Mouse (Mus musculus) cortical plate, adult 2 months (tissue): ENCODE measurements around the gene Fam167b.

Source experiments
- CTCF ChIP-seq: fragments of 200-500 bp; IDR thresholded peaks from 2 replicates; pipeline ENCODE4 v1.5.1; 2011; ENCODE audit warnings: mild to moderate bottlenecking, control low read depth, low read length; ENCODE audit not compliant: insufficient read depth; ENCODE audit errors: extremely low read depth
- POLR2A ChIP-seq: fragments of 200-500 bp; IDR thresholded peaks from 2 replicates; pipeline ENCODE4 v1.6.1; 2011; ENCODE audit warnings: mild to moderate bottlenecking, low read length, control low read depth; ENCODE audit not compliant: insufficient read depth; ENCODE audit errors: extremely low read depth

DNA sequence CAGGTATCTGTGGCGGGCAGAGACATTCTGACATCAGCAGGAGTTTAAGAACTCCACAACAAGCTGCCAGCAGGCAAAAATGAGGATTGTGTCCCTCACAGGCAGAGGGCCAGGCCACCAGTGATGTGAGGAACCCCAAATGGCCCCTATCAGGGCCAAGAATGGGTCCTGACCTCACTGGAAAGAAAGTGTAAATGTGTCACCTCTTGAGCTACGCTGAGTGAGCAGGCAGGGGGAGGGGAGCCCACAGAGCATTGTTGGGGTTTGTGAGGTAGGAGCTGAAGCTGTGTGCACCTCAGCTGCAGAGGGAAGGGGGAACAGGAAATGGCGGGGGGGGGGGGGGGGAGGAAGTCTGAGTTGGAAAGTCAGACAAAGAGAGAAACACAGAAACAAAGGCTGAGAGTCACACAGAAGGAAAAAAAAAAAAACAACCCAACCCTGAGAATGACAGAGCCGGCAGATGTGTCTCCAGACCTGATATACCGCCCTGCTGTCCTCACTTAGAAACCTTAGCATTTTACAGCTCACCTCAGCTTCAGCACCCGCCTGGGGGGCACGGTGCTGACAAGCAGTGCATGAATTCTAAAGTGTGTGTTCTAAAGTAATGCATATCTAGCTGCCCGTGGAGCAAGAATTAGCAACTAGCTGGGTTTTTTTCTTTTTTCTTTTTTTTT lies 3.0 kb downstream of the Fam167b start:
- no peak for TF ChIP-seq POLR2A
- TF ChIP-seq CTCF: no peak
